Mouse (Mus musculus) embryonic facial prominence, embryonic 10.5 days (tissue): ENCODE results near the gene Tns1. TPM values are rescaled to one million over a fixed set of nuclear protein-coding genes. Genes with fewer than 3 reads are reported as not detected.

Experiments used
- DNase-seq: peaks from one replicate; pipeline ENCODE4 v3.0.0-alpha.2; 2017; ENCODE audit warnings: low spot score
- H3K27ac ChIP-seq: fragments of 300-500 bp; sonication (generic); replicated peaks from 2 replicates; pipeline ENCODE4 v1.5.1; 2016; ENCODE audit warnings: mild to moderate bottlenecking
- H3K27me3 ChIP-seq: fragments of 300-500 bp; sonication (generic); replicated peaks from 2 replicates; pipeline ENCODE4 v1.6.1; 2016; ENCODE audit warnings: low read depth, mild to moderate bottlenecking; ENCODE audit not compliant: poor library complexity, severe bottlenecking
- H3K36me3 ChIP-seq: fragments of 300-500 bp; sonication (generic); replicated peaks from 2 replicates; pipeline ENCODE4 v1.6.1; 2016; ENCODE audit warnings: mild to moderate bottlenecking, moderate library complexity
- H3K4me1 ChIP-seq: fragments of 300-500 bp; sonication (generic); 2 replicates; pipeline ENCODE4 v1.6.1; 2016
- H3K4me3 ChIP-seq: fragments of 300-500 bp; sonication (generic); 2 replicates; pipeline ENCODE4 v1.5.1; 2016; ENCODE audit warnings: mild to moderate bottlenecking, moderate library complexity
- H3K9me3 ChIP-seq: fragments of 300-500 bp; sonication (generic); 2 replicates; pipeline ENCODE4 v1.6.1; 2016; ENCODE audit warnings: mild to moderate bottlenecking
- WGBS: fragments of 180-500 bp; shearing (Covaris S2); methylation state at CpG from one replicate; pipeline ENCODE4 v1.1.7; 2016; 5-methylcytosine and 5-hydroxymethylcytosine counted together
- polyA plus RNA-seq: library from polyadenylated mRNA; unstranded; fragments of >200 nt; fragmentation: Nextera tagmentation; extraction: Ambion mirVana; gene quantifications from 2 replicates; pipeline ENCODE4 v1.2.1, GENCODE M21; 2016

The Tns1 gene
- polyA plus RNA-seq, 1 experiment from 2014 or later, result 27.4 TPM

- 88% methylated on average over 6 of the region's 6 CpGs for WGBS
- Histone ChIP-seq H3K27ac (peak overlapping the region; percentile 4; the same call in 1 of the 2 replicates), H3K4me3 (no peak overlapping the region), H3K27me3 (no peaks in the 10 kb centered on the region), H3K4me1 (peaks cover 66% of the 10 kb centered on the region), H3K36me3 (peaks cover 17% of the 10 kb centered on the region), H3K9me3 (no peaks in the 10 kb centered on the region)
- no peak for DNase-seq
Measured at GRCm38 (mm10) chr1:73959344-73959743, 164.9 kb downstream of the Tns1 start.

GRCm38 (mm10) chr1:73958210-73958983 is 165.9 kb downstream of the Tns1 start:
- Histone ChIP-seq H3K36me3 (peaks cover 26% of the 10 kb centered on the region), H3K27ac (no peak overlapping the region), H3K4me1 (peaks cover 57% of the 10 kb centered on the region), H3K27me3 (no peaks in the 10 kb centered on the region), H3K9me3 (no peaks in the 10 kb centered on the region), H3K4me3 (no peak overlapping the region)
- DNase-seq, result no peak
- 51% methylated on average over 9 of the region's 9 CpGs for WGBS

- no peak overlapping the region for H3K27ac ChIP-seq
- peaks cover 47% of the 10 kb centered on the region for H3K4me1 ChIP-seq
- 87% methylated on average over 4 of the region's 4 CpGs for WGBS
- DNase-seq, result no peak
- no peak overlapping the region for H3K4me3 ChIP-seq
- no peaks in the 10 kb centered on the region for H3K27me3 ChIP-seq
- H3K9me3 ChIP-seq, result no peaks in the 10 kb centered on the region
- H3K36me3 ChIP-seq, result peaks cover 36% of the 10 kb centered on the region
Measured at GRCm38 (mm10) chr1:73957428-73957827, 166.8 kb downstream of the Tns1 start.

- Histone ChIP-seq H3K36me3 (peaks cover 47% of the 10 kb centered on the region), H3K27ac (no peak overlapping the region), H3K4me3 (no peak overlapping the region), H3K4me1 (peaks cover 42% of the 10 kb centered on the region), H3K9me3 (no peaks in the 10 kb centered on the region), H3K27me3 (no peaks in the 10 kb centered on the region)
- 89% methylated on average over 1 of the region's 1 CpGs for WGBS
- DNase-seq, result no peak
Measured at GRCm38 (mm10) chr1:73956320-73956719, 167.9 kb downstream of the Tns1 start.

GRCm38 (mm10) chr1:73955259-73955842 is 168.9 kb downstream of the Tns1 start:
- Histone ChIP-seq H3K36me3 (peaks cover 51% of the 10 kb centered on the region), H3K4me1 (peaks cover 42% of the 10 kb centered on the region), H3K27ac (peak overlapping the region; percentile 44), H3K9me3 (no peaks in the 10 kb centered on the region), H3K4me3 (no peak overlapping the region), H3K27me3 (no peaks in the 10 kb centered on the region)
- 33% methylated on average over 4 of the region's 4 CpGs for WGBS
- peak; percentile 17 for DNase-seq

- H3K4me1 ChIP-seq, result peaks cover 42% of the 10 kb centered on the region
- WGBS, result 71% methylated on average over 4 of the region's 4 CpGs
- H3K9me3 ChIP-seq, result no peaks in the 10 kb centered on the region
- DNase-seq, result no peak
- H3K27me3 ChIP-seq, result no peaks in the 10 kb centered on the region
- H3K27ac ChIP-seq, result peak overlapping the region; percentile 44; the same call in 1 of the 2 replicates
- no peak overlapping the region for H3K4me3 ChIP-seq
- H3K36me3 ChIP-seq, result peaks cover 56% of the 10 kb centered on the region
Measured at GRCm38 (mm10) chr1:73954614-73955013, 169.6 kb downstream of the Tns1 start.

GRCm38 (mm10) chr1:73954015-73954408 is 170.2 kb downstream of the Tns1 start:
- 89% methylated on average over 6 of the region's 6 CpGs for WGBS
- H3K4me1 ChIP-seq, result peaks cover 40% of the 10 kb centered on the region
- no peaks in the 10 kb centered on the region for H3K27me3 ChIP-seq
- no peak overlapping the region for H3K4me3 ChIP-seq
- no peaks in the 10 kb centered on the region for H3K9me3 ChIP-seq
- peaks cover 56% of the 10 kb centered on the region for H3K36me3 ChIP-seq
- no peak overlapping the region for H3K27ac ChIP-seq
- no peak for DNase-seq

GRCm38 (mm10) chr1:73953317-73954014 is 170.8 kb downstream of the Tns1 start:
- Histone ChIP-seq H3K9me3 (no peaks in the 10 kb centered on the region), H3K27me3 (no peaks in the 10 kb centered on the region), H3K4me3 (no peak overlapping the region), H3K36me3 (peaks cover 56% of the 10 kb centered on the region), H3K4me1 (peaks cover 45% of the 10 kb centered on the region), H3K27ac (no peak overlapping the region)
- 90% methylated on average over 20 of the region's 20 CpGs for WGBS
- no peak for DNase-seq

- no peak overlapping the region for H3K27ac ChIP-seq
- peaks cover 49% of the 10 kb centered on the region for H3K36me3 ChIP-seq
- H3K27me3 ChIP-seq, result no peaks in the 10 kb centered on the region
- no peak overlapping the region for H3K4me3 ChIP-seq
- no peak for DNase-seq
- H3K9me3 ChIP-seq, result no peaks in the 10 kb centered on the region
- 85% methylated on average over 10 of the region's 10 CpGs for WGBS
- peaks cover 40% of the 10 kb centered on the region for H3K4me1 ChIP-seq
Measured at GRCm38 (mm10) chr1:73952598-73952997, 171.7 kb downstream of the Tns1 start.

- DNase-seq, result no peak
Measured at GRCm38 (mm10) chr1:73951178-73951577, 173.1 kb downstream of the Tns1 start.

GRCm38 (mm10) chr1:73948757-73949156 is 175.5 kb downstream of the Tns1 start:
- Histone ChIP-seq H3K4me3 (no peak overlapping the region), H3K36me3 (peaks cover 39% of the 10 kb centered on the region), H3K27ac (no peak overlapping the region), H3K27me3 (no peaks in the 10 kb centered on the region), H3K9me3 (no peaks in the 10 kb centered on the region), H3K4me1 (peaks cover 25% of the 10 kb centered on the region)
- peak; percentile 27 for DNase-seq
- 79% methylated on average over 5 of the region's 5 CpGs for WGBS

More at GRCm38 (mm10) chr1:73951178-73951577, 173.1 kb downstream of the Tns1 start:
- Histone ChIP-seq H3K27ac (no peak overlapping the region), H3K4me3 (no peak overlapping the region), H3K9me3 (no peaks in the 10 kb centered on the region), H3K27me3 (no peaks in the 10 kb centered on the region), H3K36me3 (peaks cover 47% of the 10 kb centered on the region), H3K4me1 (peaks cover 32% of the 10 kb centered on the region)
- WGBS, result 90% methylated on average over 3 of the region's 3 CpGs

GRCm38 (mm10) chr1:73947525-73948304 is 176.5 kb downstream of the Tns1 start:
- peaks cover 36% of the 10 kb centered on the region for H3K4me1 ChIP-seq
- H3K27ac ChIP-seq, result no peak overlapping the region
- H3K27me3 ChIP-seq, result no peaks in the 10 kb centered on the region
- H3K36me3 ChIP-seq, result peaks cover 34% of the 10 kb centered on the region
- DNase-seq, result no peak
- H3K4me3 ChIP-seq, result no peak overlapping the region
- WGBS, result 84% methylated on average over 15 of the region's 15 CpGs
- H3K9me3 ChIP-seq, result no peaks in the 10 kb centered on the region
